Mouse (Mus musculus) olfactory bulb, adult 2 months (tissue): ENCODE data around the gene Olfr620.

Source experiments
- CTCF ChIP-seq: fragments of 200-500 bp; IDR thresholded peaks from 2 replicates; pipeline ENCODE4 v1.5.1; 2012; ENCODE audit warnings: low read depth, mild to moderate bottlenecking, low read length, moderate library complexity; ENCODE audit not compliant: insufficient read depth
- POLR2A ChIP-seq: fragments of 200-500 bp; IDR thresholded peaks from 2 replicates; pipeline ENCODE4 v1.6.1; 2012; ENCODE audit warnings: mild to moderate bottlenecking, low read depth, low read length, moderate library complexity; ENCODE audit not compliant: insufficient read depth

- TF ChIP-seq CTCF (no peak), POLR2A (no peak)
These were observed 30.3 kb upstream of the Olfr620 start, which contains the start of gene Olfr622 for GRCm38 (mm10) chr7:103642602-103643001.
